11 mouse cellular contexts compared by ENCODE assay signal in the genomic region with DNA sequence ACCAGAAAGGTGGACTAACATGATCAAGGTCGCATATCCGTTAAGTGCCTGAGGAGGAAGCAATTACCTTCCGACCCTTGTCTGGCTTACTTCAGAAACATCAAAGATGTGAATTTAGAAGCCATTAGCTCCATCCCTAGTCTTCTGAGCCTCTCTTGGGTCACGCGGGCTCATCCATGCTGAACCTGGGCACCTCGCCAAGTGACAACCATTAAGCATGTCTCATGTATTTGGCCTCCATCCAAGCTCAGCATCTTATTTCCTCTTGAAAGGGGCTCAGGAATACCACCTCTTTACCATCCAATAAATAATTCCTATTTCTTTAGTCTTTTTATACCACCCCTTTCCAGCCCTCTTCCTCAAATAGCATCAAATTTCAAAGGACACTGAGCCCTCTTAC. TPM values are rescaled to one million over a fixed set of nuclear protein-coding genes. Genes with fewer than 3 reads are reported as not detected.
DNase-seq lines count a peak whose midpoint lies in the region; ATAC-seq and TF ChIP-seq lines count a peak whose summit lies in the region.
"Had no signal": no experiment of that assay in that cellular context is flagged by ENCODE, and none has a peak within 500 bp of the region (broad histone marks: within the 10 kb centered on the region; RNA-seq: fewer than 3 reads in every experiment).

No protein-coding gene starts in this region.

- no peak overlapping the region for H3K9ac ChIP-seq in intestine, embryonic 14.5 days (ENCODE audit: low read length)
- no peak overlapping the region for H3K9ac ChIP-seq in intestine, postnatal 0 days (ENCODE audit: low read depth, low read length)
- H3K9ac ChIP-seq in neural tube, embryonic 11.5 days (ENCODE audit: low read length), result no peak overlapping the region
- H3K9ac ChIP-seq: embryonic facial prominence, embryonic 12.5 days; heart, embryonic 15.5 days; liver, embryonic 13.5 days had no signal

- no peaks in the 10 kb centered on the region for H3K27me3 ChIP-seq in intestine, embryonic 14.5 days (replicated peaks; ENCODE audit: control insufficient read depth, insufficient read depth, low read length)
- H3K27me3 ChIP-seq in intestine, postnatal 0 days (replicated peaks; ENCODE audit: control insufficient read depth, insufficient read depth, low read length), result no peaks in the 10 kb centered on the region
- no peaks in the 10 kb centered on the region for H3K27me3 ChIP-seq in neural tube, embryonic 11.5 days (ENCODE audit: control insufficient read depth, insufficient read depth, low read length)
- H3K27me3 ChIP-seq: embryonic facial prominence, embryonic 12.5 days; heart, embryonic 15.5 days; liver, embryonic 13.5 days had no signal

- peak; percentile 64 for DNase-seq in intestine, embryonic 14.5 days (ENCODE audit: low spot score)
- peak; percentile 33 for DNase-seq in neural tube, embryonic 11.5 days (ENCODE audit: low spot score)
- DNase-seq in neural tube, embryonic 10.5 days (ENCODE audit: extremely low spot score, low spot score), result no peak
- DNase-seq in adrenal gland, adult 8-10 months, result peak; percentile 66
- DNase-seq in retina, postnatal 7 days (ENCODE audit: low read depth, low spot score), result peak; percentile 35
- DNase-seq in spleen, postnatal 36 days (ENCODE audit: low spot score in 2 of 2), result no peak
- DNase-seq: gastrocnemius, adult 2 months; liver, embryonic 13.5 days had no signal

- H3K9me3 ChIP-seq in intestine, embryonic 14.5 days (ENCODE audit: control insufficient read depth, low read length), result no peaks in the 10 kb centered on the region
- no peaks in the 10 kb centered on the region for H3K9me3 ChIP-seq in intestine, postnatal 0 days (ENCODE audit: control insufficient read depth)
- H3K9me3 ChIP-seq in neural tube, embryonic 11.5 days (ENCODE audit: control insufficient read depth, low read length), result no peaks in the 10 kb centered on the region
- H3K9me3 ChIP-seq: embryonic facial prominence, embryonic 12.5 days; heart, embryonic 15.5 days; liver, embryonic 13.5 days had no signal

- ATAC-seq in intestine, embryonic 14.5 days (replicated peaks; ENCODE audit: low FRiP score, low TSS enrichment, low read depth), result no peak
- ATAC-seq in intestine, postnatal 0 days, result no peak
- ATAC-seq in neural tube, embryonic 11.5 days (ENCODE audit: insufficient read depth, low FRiP score, low TSS enrichment), result no peak

- H3K27ac ChIP-seq in intestine, embryonic 14.5 days (ENCODE audit: low read depth), result no peak overlapping the region
- H3K27ac ChIP-seq in intestine, postnatal 0 days (ENCODE audit: low read depth, low read length), result no peak overlapping the region
- no peak overlapping the region for H3K27ac ChIP-seq in neural tube, embryonic 11.5 days (ENCODE audit: low read depth, low read length)
- H3K27ac ChIP-seq: embryonic facial prominence, embryonic 12.5 days; gastrocnemius, adult 2 months; heart, embryonic 15.5 days; liver, embryonic 13.5 days had no signal

- H3K4me3 ChIP-seq in intestine, embryonic 14.5 days (ENCODE audit: low read depth, low read length), result no peak overlapping the region
- H3K4me3 ChIP-seq in intestine, postnatal 0 days (ENCODE audit: low read depth, low read length), result no peak overlapping the region
- H3K4me3 ChIP-seq in neural tube, embryonic 11.5 days (ENCODE audit: low read depth, low read length), result no peak overlapping the region
- H3K4me3 ChIP-seq: embryonic facial prominence, embryonic 12.5 days; gastrocnemius, adult 2 months; heart, embryonic 15.5 days; liver, embryonic 13.5 days had no signal

- no peak for TF ChIP-seq CTCF in intestine, postnatal 0 days (IDR thresholded peaks at IDR 0.05; ENCODE audit: low read depth)

- H3K4me1 ChIP-seq in intestine, embryonic 14.5 days (replicated peaks; ENCODE audit: control insufficient read depth, insufficient read depth, low read length), result peaks cover 19% of the 10 kb centered on the region
- peaks cover 4% of the 10 kb centered on the region; the same call in 1 of the 2 replicates for H3K4me1 ChIP-seq in intestine, postnatal 0 days (replicated peaks; ENCODE audit: control insufficient read depth, insufficient read depth, low read length)
- peaks cover 4% of the 10 kb centered on the region; the same call in 1 of the 2 replicates for H3K4me1 ChIP-seq in neural tube, embryonic 11.5 days (ENCODE audit: control insufficient read depth, insufficient read depth, low read length)

- no peak overlapping the region for H3K4me2 ChIP-seq in intestine, embryonic 14.5 days (ENCODE audit: low read length)
- no peak overlapping the region for H3K4me2 ChIP-seq in intestine, postnatal 0 days (replicated peaks; ENCODE audit: low read depth)
- no peak overlapping the region for H3K4me2 ChIP-seq in neural tube, embryonic 11.5 days (ENCODE audit: low read depth)
- H3K4me2 ChIP-seq: embryonic facial prominence, embryonic 12.5 days; heart, embryonic 15.5 days; liver, embryonic 13.5 days had no signal

- no peaks in the 10 kb centered on the region for H3K36me3 ChIP-seq in intestine, embryonic 14.5 days (ENCODE audit: control insufficient read depth, insufficient read depth, low read length)
- H3K36me3 ChIP-seq in intestine, postnatal 0 days (ENCODE audit: control insufficient read depth, insufficient read depth), result no peaks in the 10 kb centered on the region
- no peaks in the 10 kb centered on the region for H3K36me3 ChIP-seq in neural tube, embryonic 11.5 days (ENCODE audit: control insufficient read depth, insufficient read depth, low read length)
- H3K36me3 ChIP-seq: embryonic facial prominence, embryonic 12.5 days; heart, embryonic 15.5 days; liver, embryonic 13.5 days had no signal

- WGBS in intestine, embryonic 14.5 days, result 21% methylated on average over 6 of the region's 6 CpGs
- WGBS in intestine, postnatal 0 days, result 23% methylated on average over 6 of the region's 6 CpGs
- WGBS in neural tube, embryonic 11.5 days, result 65% methylated on average over 6 of the region's 6 CpGs

RNA-seq across cellular contexts. Expression of a gene that starts 3.4 kb away (rescaled TPM):
- 5.5 and 6.6 TPM in 2 replicates for polyA plus RNA-seq in intestine, embryonic 14.5 days (2014; fragmentation: Nextera tagmentation; extraction: Ambion mirVana)
- polyA plus RNA-seq in intestine, postnatal 0 days (2015; fragmentation: Nextera tagmentation; extraction: Ambion mirVana), result 8.1 and 8.2 TPM in 2 replicates
- polyA plus RNA-seq in neural tube, embryonic 11.5 days (2014; fragmentation: Nextera tagmentation; extraction: Ambion mirVana), result 7.7 and 8.6 TPM in 2 replicates
- 10 to 100 TPM; 28.7 to 34.4 (median 32.1) TPM for total RNA-seq in adrenal gland, adult 8-10 months (2022)

RNA-seq across cellular contexts. Expression of a gene that starts 46.5 kb away (rescaled TPM):
- 14.1 and 15.1 TPM in 2 replicates for polyA plus RNA-seq in intestine, embryonic 14.5 days (2014; fragmentation: Nextera tagmentation; extraction: Ambion mirVana)
- polyA plus RNA-seq in intestine, postnatal 0 days (2015; fragmentation: Nextera tagmentation; extraction: Ambion mirVana), result 7.5 and 10.5 TPM in 2 replicates
- 5.4 and 6.3 TPM in 2 replicates for polyA plus RNA-seq in neural tube, embryonic 11.5 days (2014; fragmentation: Nextera tagmentation; extraction: Ambion mirVana)
- 10 to 100 TPM; 74.6 to 88.0 (median 79.3) TPM for total RNA-seq in adrenal gland, adult 8-10 months (2022)

RNA-seq across cellular contexts. Expression of a gene that starts 46.6 kb away (rescaled TPM):
- 45.1 and 49.2 TPM in 2 replicates for polyA plus RNA-seq in intestine, embryonic 14.5 days (2014; fragmentation: Nextera tagmentation; extraction: Ambion mirVana)
- polyA plus RNA-seq in intestine, postnatal 0 days (2015; fragmentation: Nextera tagmentation; extraction: Ambion mirVana), result 54.4 and 55.4 TPM in 2 replicates
- 33.1 and 34.0 TPM in 2 replicates for polyA plus RNA-seq in neural tube, embryonic 11.5 days (2014; fragmentation: Nextera tagmentation; extraction: Ambion mirVana)
- total RNA-seq in adrenal gland, adult 8-10 months (2022), result 10 to 100 TPM in 2 of 4 experiments, 1 to 10 TPM in 2; 9.0 to 14.0 (median 11.6) TPM

RNA-seq across cellular contexts. Expression of a gene that starts 57.8 kb away (rescaled TPM):
- polyA plus RNA-seq in intestine, embryonic 14.5 days (2014; fragmentation: Nextera tagmentation; extraction: Ambion mirVana), result 15.6 and 17.0 TPM in 2 replicates
- polyA plus RNA-seq in intestine, postnatal 0 days (2015; fragmentation: Nextera tagmentation; extraction: Ambion mirVana), result 6.7 and 7.4 TPM in 2 replicates
- 20.7 and 24.6 TPM in 2 replicates for polyA plus RNA-seq in neural tube, embryonic 11.5 days (2014; fragmentation: Nextera tagmentation; extraction: Ambion mirVana)
- total RNA-seq in adrenal gland, adult 8-10 months (2022), result 10 to 100 TPM; 31.1 to 39.8 (median 33.2) TPM

Comparison
In these comparisons a context has a peak if more than half of its experiments do, and no peak if none do; other contexts are left out.
1. DNase-seq: peak in intestine, embryonic 14.5 days (single experiment), neural tube, embryonic 11.5 days (single experiment), adrenal gland, adult 8-10 months (single experiment) and retina, postnatal 7 days (single experiment); none in neural tube, embryonic 10.5 days (single experiment) and spleen, postnatal 36 days (0 of 2).